Mouse (Mus musculus): ENCODE results near the gene Creb5. TPM values are rescaled to one million over a fixed set of nuclear protein-coding genes. Genes with fewer than 3 reads are reported as not detected.

Gene Creb5
- total and polyA plus RNA-seq, 2 experiments from 2014 or later, result 3.1 to 4.4 TPM

GRCm38 (mm10) chr6:53569436-53569835 is 282.4 kb downstream of the Creb5 start:
- no peak for DNase-seq (ENCODE audit: low spot score)

GRCm38 (mm10) chr6:53570906-53571305 is 283.8 kb downstream of the Creb5 start:
- no peak for ATAC-seq
- H3K9ac ChIP-seq (replicated peaks; ENCODE audit: low read length), result no peak overlapping the region
- H3K27ac ChIP-seq, result no peak overlapping the region
- H3K27me3 ChIP-seq (ENCODE audit: insufficient read depth, low read length), result no peaks in the 10 kb centered on the region
- no peaks in the 10 kb centered on the region for H3K9me3 ChIP-seq (ENCODE audit: low read length)
- H3K4me3 ChIP-seq (ENCODE audit: low read length), result no peak overlapping the region
- no peaks in the 10 kb centered on the region for H3K36me3 ChIP-seq (ENCODE audit: insufficient read depth, low read length)
- WGBS, result 87% methylated on average over 4 of the region's 4 CpGs
- H3K4me2 ChIP-seq (ENCODE audit: low read depth, low read length), result no peak overlapping the region
- no peak for TF ChIP-seq CTCF (IDR thresholded peaks at IDR 0.05; ENCODE audit: low read depth)
- DNase-seq (ENCODE audit: low spot score), result no peak
- peaks cover 6% of the 10 kb centered on the region; the same call in 1 of the 2 replicates for H3K4me1 ChIP-seq (ENCODE audit: insufficient read depth, low read length)

More at GRCm38 (mm10) chr6:53569436-53569835, 282.4 kb downstream of the Creb5 start:
- H3K27me3 ChIP-seq (ENCODE audit: insufficient read depth, low read length), result no peaks in the 10 kb centered on the region
- no peaks in the 10 kb centered on the region for H3K36me3 ChIP-seq (ENCODE audit: insufficient read depth, low read length)
- no peak overlapping the region for H3K27ac ChIP-seq
- H3K9ac ChIP-seq (replicated peaks; ENCODE audit: low read length), result no peak overlapping the region
- TF ChIP-seq CTCF (IDR thresholded peaks at IDR 0.05; ENCODE audit: low read depth), result no peak
- no peaks in the 10 kb centered on the region for H3K9me3 ChIP-seq (ENCODE audit: low read length)
- H3K4me3 ChIP-seq (ENCODE audit: low read length), result no peak overlapping the region
- no peak for ATAC-seq
- H3K4me2 ChIP-seq (ENCODE audit: low read depth, low read length), result no peak overlapping the region
- WGBS, result 34% methylated on average over 3 of the region's 3 CpGs
- peaks cover 6% of the 10 kb centered on the region; the same call in 1 of the 2 replicates for H3K4me1 ChIP-seq (ENCODE audit: insufficient read depth, low read length)

- Histone ChIP-seq H3K4me2 (ENCODE audit: low read depth, low read length) (no peak overlapping the region), H3K36me3 (ENCODE audit: insufficient read depth, low read length) (no peaks in the 10 kb centered on the region), H3K27ac (no peak overlapping the region), H3K4me1 (ENCODE audit: insufficient read depth, low read length) (peaks cover 6% of the 10 kb centered on the region; the same call in 1 of the 2 replicates), H3K9me3 (ENCODE audit: low read length) (no peaks in the 10 kb centered on the region), H3K9ac (replicated peaks; ENCODE audit: low read length) (no peak overlapping the region), H3K4me3 (ENCODE audit: low read length) (no peak overlapping the region), H3K27me3 (ENCODE audit: insufficient read depth, low read length) (no peaks in the 10 kb centered on the region)
- DNase-seq (ENCODE audit: low spot score) (no peak), ATAC-seq (no peak)
- 92% methylated on average over 4 of the region's 4 CpGs for WGBS
- TF ChIP-seq CTCF (IDR thresholded peaks at IDR 0.05; ENCODE audit: low read depth), result no peak
These were observed 284.6 kb downstream of the Creb5 start for GRCm38 (mm10) chr6:53571571-53572122.

GRCm38 (mm10) chr6:53572456-53572855 is 285.4 kb downstream of the Creb5 start:
- 52% methylated on average over 4 of the region's 4 CpGs for WGBS
- H3K4me2 ChIP-seq (ENCODE audit: low read depth, low read length), result peak overlapping the region; percentile 60; the same call in 1 of the 2 replicates
- H3K9ac ChIP-seq (replicated peaks; ENCODE audit: low read length), result peak overlapping the region; percentile 10; the same call in 1 of the 2 replicates
- H3K4me1 ChIP-seq (ENCODE audit: insufficient read depth, low read length), result peaks cover 6% of the 10 kb centered on the region; the same call in 1 of the 2 replicates
- no peaks in the 10 kb centered on the region for H3K27me3 ChIP-seq (ENCODE audit: insufficient read depth, low read length)
- no peak for ATAC-seq
- no peak overlapping the region for H3K4me3 ChIP-seq (ENCODE audit: low read length)
- no peaks in the 10 kb centered on the region for H3K9me3 ChIP-seq (ENCODE audit: low read length)
- peak overlapping the region; percentile 52 for H3K27ac ChIP-seq
- TF ChIP-seq CTCF (IDR thresholded peaks at IDR 0.05; ENCODE audit: low read depth), result no peak
- no peak for DNase-seq (ENCODE audit: low spot score)
- no peaks in the 10 kb centered on the region for H3K36me3 ChIP-seq (ENCODE audit: insufficient read depth, low read length)

GRCm38 (mm10) chr6:53572979-53573710 is 286.1 kb downstream of the Creb5 start:
- Histone ChIP-seq H3K27ac (peak overlapping the region; percentile 52), H3K27me3 (ENCODE audit: insufficient read depth, low read length) (no peaks in the 10 kb centered on the region), H3K36me3 (ENCODE audit: insufficient read depth, low read length) (no peaks in the 10 kb centered on the region), H3K9me3 (ENCODE audit: low read length) (no peaks in the 10 kb centered on the region), H3K4me2 (ENCODE audit: low read depth, low read length) (peak overlapping the region; percentile 60), H3K4me3 (ENCODE audit: low read length) (peak overlapping the region; percentile 33), H3K4me1 (ENCODE audit: insufficient read depth, low read length) (peaks cover 6% of the 10 kb centered on the region; the same call in 1 of the 2 replicates), H3K9ac (replicated peaks; ENCODE audit: low read length) (peak overlapping the region; percentile 33)
- DNase-seq (ENCODE audit: low spot score) (peak; percentile 93), ATAC-seq (peak; percentile 91)
- TF ChIP-seq CTCF (IDR thresholded peaks at IDR 0.05; ENCODE audit: low read depth), result no peak
- WGBS, result 8% methylated on average over 15 of the region's 16 CpGs

GRCm38 (mm10) chr6:53573711-53574065 is 286.6 kb downstream of the Creb5 start:
- Histone ChIP-seq H3K4me2 (ENCODE audit: low read depth, low read length) (peak overlapping the region; percentile 60), H3K4me1 (ENCODE audit: insufficient read depth, low read length) (peaks cover 6% of the 10 kb centered on the region; the same call in 1 of the 2 replicates), H3K27ac (0 out of 2 replicates have a peak overlapping the region, but pooled peaks have one; percentile 52), H3K36me3 (ENCODE audit: insufficient read depth, low read length) (no peaks in the 10 kb centered on the region), H3K9ac (replicated peaks; ENCODE audit: low read length) (peak overlapping the region; percentile 33; the same call in 1 of the 2 replicates), H3K9me3 (ENCODE audit: low read length) (no peaks in the 10 kb centered on the region), H3K27me3 (ENCODE audit: insufficient read depth, low read length) (no peaks in the 10 kb centered on the region), H3K4me3 (ENCODE audit: low read length) (peak overlapping the region; percentile 33)
- peak; percentile 48; the same call in 1 of the 2 replicates for ATAC-seq
- WGBS, result 1% methylated on average over 6 of the region's 6 CpGs
- no peak for TF ChIP-seq CTCF (IDR thresholded peaks at IDR 0.05; ENCODE audit: low read depth)
- DNase-seq (ENCODE audit: low spot score), result peak; percentile 50

Measured in hindbrain, postnatal 0 days (tissue).